Mouse (Mus musculus): ENCODE results near the gene Bpifa1. TPM values are rescaled to one million over a fixed set of nuclear protein-coding genes. Genes with fewer than 3 reads are reported as not detected.
"Not testable (repeated sequence)": the region's sequence is repeated elsewhere in the genome, so short reads cannot be mapped to it uniquely, and the experiment has no call there.

Gene Bpifa1
- not detected in 2 replicates for total RNA-seq (2014; fragmentation: Nextera tagmentation)
- not detected in 2 replicates for total RNA-seq (2017)

- ATAC-seq (replicated peaks; ENCODE audit: low FRiP score, low TSS enrichment, poor library complexity, severe bottlenecking) = no peak
These were observed at the start of gene Bpifa1 for GRCm38 (mm10) chr2:154142580-154142979. Gene Bpifa1, plus strand, starts transcription at chr2:154142880.

- ATAC-seq (replicated peaks; ENCODE audit: low FRiP score, low TSS enrichment, poor library complexity, severe bottlenecking) = no peak
These were observed 44.9 kb upstream of the Bpifa1 start for GRCm38 (mm10) chr2:154097734-154098133.

GRCm38 (mm10) chr2:154117381-154117780 lies 25.3 kb upstream of the Bpifa1 start:
- ATAC-seq (replicated peaks; ENCODE audit: low FRiP score, low TSS enrichment, poor library complexity, severe bottlenecking) = no peak

- ATAC-seq (replicated peaks; ENCODE audit: low FRiP score, low TSS enrichment, poor library complexity, severe bottlenecking) = no peak
These were observed 12.6 kb upstream of the Bpifa1 start, which contains the start of gene Bpifa3 for GRCm38 (mm10) chr2:154130120-154130519. Gene Bpifa3, plus strand, starts transcription at chr2:154130336.

GRCm38 (mm10) chr2:154143735-154144134 lies 1.1 kb downstream of the Bpifa1 start:
- ATAC-seq (replicated peaks; ENCODE audit: low FRiP score, low TSS enrichment, poor library complexity, severe bottlenecking) = no peak

GRCm38 (mm10) chr2:154147496-154147895 lies 4.8 kb downstream of the Bpifa1 start:
- ATAC-seq (replicated peaks; ENCODE audit: low FRiP score, low TSS enrichment, poor library complexity, severe bottlenecking) = no peak

- ATAC-seq (replicated peaks; ENCODE audit: low FRiP score, low TSS enrichment, poor library complexity, severe bottlenecking) = no peak
These were observed 15.8 kb downstream of the Bpifa1 start for GRCm38 (mm10) chr2:154158433-154158832.

GRCm38 (mm10) chr2:154162307-154162706 lies 19.6 kb downstream of the Bpifa1 start, which contains the start of gene Bpifa5:
Gene Bpifa5, plus strand, starts transcription at chr2:154162607.
- ATAC-seq (replicated peaks; ENCODE audit: low FRiP score, low TSS enrichment, poor library complexity, severe bottlenecking) = no peak

- no peak for ATAC-seq (replicated peaks; ENCODE audit: low FRiP score, low TSS enrichment, poor library complexity, severe bottlenecking)
These were observed 20.6 kb downstream of the Bpifa1 start for GRCm38 (mm10) chr2:154163306-154163705.

GRCm38 (mm10) chr2:154169172-154169571 lies 26.5 kb downstream of the Bpifa1 start:
- ATAC-seq (replicated peaks; ENCODE audit: low FRiP score, low TSS enrichment, poor library complexity, severe bottlenecking) = no peak

- ATAC-seq (replicated peaks; ENCODE audit: low FRiP score, low TSS enrichment, poor library complexity, severe bottlenecking) = no peak
These were observed 28.9 kb downstream of the Bpifa1 start for GRCm38 (mm10) chr2:154171621-154172020.

- ATAC-seq (replicated peaks; ENCODE audit: low FRiP score, low TSS enrichment, poor library complexity, severe bottlenecking) = peak; percentile 75
These were observed 30.6 kb downstream of the Bpifa1 start for GRCm38 (mm10) chr2:154173313-154173712.

GRCm38 (mm10) chr2:154181900-154182299 lies 39.2 kb downstream of the Bpifa1 start:
- ATAC-seq (replicated peaks; ENCODE audit: low FRiP score, low TSS enrichment, poor library complexity, severe bottlenecking) = not testable (repeated sequence)

- not testable (repeated sequence) for ATAC-seq (replicated peaks; ENCODE audit: low FRiP score, low TSS enrichment, poor library complexity, severe bottlenecking)
These were observed 40.4 kb downstream of the Bpifa1 start for GRCm38 (mm10) chr2:154183061-154183460.

GRCm38 (mm10) chr2:154185319-154185718 lies 42.6 kb downstream of the Bpifa1 start:
- no peak for ATAC-seq (replicated peaks; ENCODE audit: low FRiP score, low TSS enrichment, poor library complexity, severe bottlenecking)

- ATAC-seq (replicated peaks; ENCODE audit: low FRiP score, low TSS enrichment, poor library complexity, severe bottlenecking) = no peak
These were observed 43.1 kb downstream of the Bpifa1 start for GRCm38 (mm10) chr2:154185748-154186147.

GRCm38 (mm10) chr2:154187468-154187867 lies 44.8 kb downstream of the Bpifa1 start:
- ATAC-seq (replicated peaks; ENCODE audit: low FRiP score, low TSS enrichment, poor library complexity, severe bottlenecking) = peak; percentile 74; the same call in 1 of the 2 replicates

- no peak for ATAC-seq (replicated peaks; ENCODE audit: low FRiP score, low TSS enrichment, poor library complexity, severe bottlenecking)
These were observed 47.3 kb downstream of the Bpifa1 start for GRCm38 (mm10) chr2:154189877-154190434.

GRCm38 (mm10) chr2:154190546-154191258 lies 48.0 kb downstream of the Bpifa1 start, which contains the start of gene Bpifb1:
Gene Bpifb1, plus strand, starts transcription at chr2:154190818.
- ATAC-seq (replicated peaks; ENCODE audit: low FRiP score, low TSS enrichment, poor library complexity, severe bottlenecking) = no peak

- no peak for ATAC-seq (replicated peaks; ENCODE audit: low FRiP score, low TSS enrichment, poor library complexity, severe bottlenecking)
These were observed 49.5 kb downstream of the Bpifa1 start for GRCm38 (mm10) chr2:154192141-154192540.

GRCm38 (mm10) chr2:154193071-154193470 lies 50.4 kb downstream of the Bpifa1 start:
- no peak for ATAC-seq (replicated peaks; ENCODE audit: low FRiP score, low TSS enrichment, poor library complexity, severe bottlenecking)
